Mouse (Mus musculus) MEL (cell line): ENCODE measurements around the gene Cdh23. TPM values are rescaled to one million over a fixed set of nuclear protein-coding genes. Genes with fewer than 3 reads are reported as not detected.

ENCODE experiments used
- DNase-seq: peaks from one replicate; pipeline ENCODE4 v3.0.0; 2011; ENCODE audit warnings: low read depth, low spot score
- H3K27ac ChIP-seq: 2 replicates; pipeline ENCODE4 v1.5.1; 2012; ENCODE audit warnings: low read depth, mild to moderate bottlenecking, control low read depth, low read length, moderate library complexity; ENCODE audit not compliant: control insufficient read depth
- H3K27me3 ChIP-seq, 2 experiments: fragments of 150-350 bp in 1 of 2; sonication (generic) in 1 of 2; 2 replicates each; pipeline ENCODE4 v1.6.1; 2012; ENCODE audit warnings: low read length in 2 of 2, mild to moderate bottlenecking in 2 of 2, improper control_type of control experiment in 1 of 2, moderate library complexity in 1 of 2; ENCODE audit not compliant: insufficient read depth in 2 of 2, control insufficient read depth in 1 of 2
- H3K36me3 ChIP-seq, 2 experiments: 2 replicates each; pipeline ENCODE4 v1.6.1; 2012 to 2014; ENCODE audit warnings: low read length in 2 of 2, improper control_type of control experiment in 1 of 2, inconsistent platforms in 1 of 2, mild to moderate bottlenecking in 1 of 2; ENCODE audit not compliant: insufficient read depth in 2 of 2, control insufficient read depth in 1 of 2
- H3K4me1 ChIP-seq, 2 experiments: fragments of 150-350 bp in 1 of 2; sonication (generic) in 1 of 2; 2 replicates each; pipeline ENCODE4 v1.6.1; 2012; ENCODE audit warnings: low read length in 2 of 2, improper control_type of control experiment in 1 of 2, mild to moderate bottlenecking in 1 of 2; ENCODE audit not compliant: insufficient read depth in 2 of 2, control insufficient read depth in 1 of 2
- H3K4me3 ChIP-seq, 2 experiments: fragments of 150-350 bp in 1 of 2; sonication (generic) in 1 of 2; 2 replicates each; pipeline ENCODE4 v1.5.1; 2012; ENCODE audit warnings: low read depth in 2 of 2, low read length in 2 of 2, mild to moderate bottlenecking in 2 of 2, moderate library complexity in 2 of 2, control low read depth in 1 of 2, improper control_type of control experiment in 1 of 2; ENCODE audit not compliant: control insufficient read depth in 1 of 2, insufficient read depth in 1 of 2
- H3K79me2 ChIP-seq: 2 replicates; pipeline ENCODE4 v1.6.1; 2012; ENCODE audit warnings: mild to moderate bottlenecking, low read length, moderate library complexity; ENCODE audit not compliant: control insufficient read depth, poor library complexity, insufficient read depth
- H3K9ac ChIP-seq: 2 replicates; pipeline ENCODE4 v1.6.1; 2012; ENCODE audit warnings: low read depth, mild to moderate bottlenecking, control low read depth, low read length, moderate library complexity; ENCODE audit not compliant: control insufficient read depth, poor library complexity, severe bottlenecking
- H3K9me3 ChIP-seq: fragments of 150-350 bp; sonication (generic); replicated peaks from 2 replicates; pipeline ENCODE4 v1.6.1; 2012; ENCODE audit warnings: mild to moderate bottlenecking, low read length, improper control_type of control experiment, moderate library complexity; ENCODE audit not compliant: insufficient read depth
- BHLHE40 ChIP-seq: IDR thresholded peaks from 2 replicates; pipeline ENCODE4 v1.6.1; 2012; ENCODE audit warnings: low read depth, mild to moderate bottlenecking, inconsistent platforms, low read length, improper control_type of control experiment, borderline replicate concordance
- CHD1 ChIP-seq: IDR thresholded peaks from 2 replicates; pipeline ENCODE4 v1.6.1; 2012; ENCODE audit warnings: low read depth, mild to moderate bottlenecking, inconsistent platforms, low read length, improper control_type of control experiment
- CHD2 ChIP-seq: IDR thresholded peaks from 2 replicates; pipeline ENCODE4 v1.6.1; 2011; ENCODE audit warnings: low read length, improper control_type of control experiment
- CTCF ChIP-seq, 3 experiments: IDR thresholded peaks in 2 of 3; conservative IDR thresholded peaks in 1 of 3; 2 replicates each; pipeline ENCODE4 v1.5.1; 2011 to 2012; ENCODE audit warnings: low read length in 3 of 3, low read depth in 2 of 3, mild to moderate bottlenecking in 2 of 3, improper control_type of control experiment in 1 of 3, inconsistent platforms in 1 of 3, mixed read lengths in 1 of 3, moderate library complexity in 1 of 3; ENCODE audit not compliant: control insufficient read depth in 1 of 3, insufficient read depth in 1 of 3, poor library complexity in 1 of 3, severe bottlenecking in 1 of 3
- ELF1 ChIP-seq: IDR thresholded peaks from 2 replicates; pipeline ENCODE4 v1.6.1; 2014; ENCODE audit warnings: low read depth, mild to moderate bottlenecking, inconsistent platforms, low read length, improper control_type of control experiment, moderate library complexity
- GABPA ChIP-seq: IDR thresholded peaks from 2 replicates; pipeline ENCODE4 v1.6.1; 2012; ENCODE audit warnings: low read depth, mild to moderate bottlenecking, inconsistent platforms, low read length, improper control_type of control experiment, moderate library complexity
- GATA1 ChIP-seq: IDR thresholded peaks from 2 replicates; pipeline ENCODE4 v1.6.1; 2011; ENCODE audit warnings: low read depth, low read length, improper control_type of control experiment
- HCFC1 ChIP-seq: IDR thresholded peaks from 2 replicates; pipeline ENCODE4 v1.6.1; 2012; ENCODE audit warnings: low read depth, mild to moderate bottlenecking, inconsistent platforms, low read length, improper control_type of control experiment, moderate library complexity
- JUND ChIP-seq: IDR thresholded peaks from 2 replicates; pipeline ENCODE4 v1.6.1; 2011; ENCODE audit warnings: low read depth, mild to moderate bottlenecking, improper control_type of control experiment, low read length
- MAZ ChIP-seq: IDR thresholded peaks from 2 replicates; pipeline ENCODE4 v1.6.1; 2012; ENCODE audit warnings: low read depth, mild to moderate bottlenecking, inconsistent platforms, low read length, improper control_type of control experiment
- MEF2A ChIP-seq: IDR thresholded peaks from 2 replicates; pipeline ENCODE4 v1.6.1; 2014; ENCODE audit warnings: low read depth, mild to moderate bottlenecking, inconsistent platforms, low read length, improper control_type of control experiment; ENCODE audit not compliant: poor library complexity, insufficient replicate concordance, severe bottlenecking; ENCODE audit errors: extremely low read depth
- MXI1 ChIP-seq: IDR thresholded peaks from 2 replicates; pipeline ENCODE4 v1.6.1; 2011; ENCODE audit warnings: mild to moderate bottlenecking, low read depth, low read length, improper control_type of control experiment
- MYB ChIP-seq: IDR thresholded peaks from 2 replicates; pipeline ENCODE4 v1.6.1; 2011; ENCODE audit warnings: mild to moderate bottlenecking, low read depth, low read length, improper control_type of control experiment
- MYC ChIP-seq: IDR thresholded peaks from 2 replicates; pipeline ENCODE4 v1.6.1; 2011; ENCODE audit warnings: low read depth, mild to moderate bottlenecking, low read length, improper control_type of control experiment, moderate library complexity
- NRF1 ChIP-seq: IDR thresholded peaks from 2 replicates; pipeline ENCODE4 v1.6.1; 2014; ENCODE audit warnings: low read depth, mild to moderate bottlenecking, inconsistent platforms, low read length, improper control_type of control experiment, moderate library complexity; ENCODE audit not compliant: poor library complexity, insufficient read depth, severe bottlenecking
- POLR2AphosphoS2 ChIP-seq: IDR thresholded peaks from 2 replicates; pipeline ENCODE4 v1.6.1; 2011; ENCODE audit warnings: low read length, improper control_type of control experiment
- RAD21 ChIP-seq: IDR thresholded peaks from 2 replicates; pipeline ENCODE4 v1.6.1; 2011; ENCODE audit warnings: mild to moderate bottlenecking, low read depth, low read length, improper control_type of control experiment
- RCOR1 ChIP-seq: IDR thresholded peaks from 2 replicates; pipeline ENCODE4 v1.6.1; 2012; ENCODE audit warnings: low read depth, mild to moderate bottlenecking, inconsistent platforms, low read length, improper control_type of control experiment
- SIN3A ChIP-seq: IDR thresholded peaks from 2 replicates; pipeline ENCODE4 v1.6.1; 2012; ENCODE audit warnings: low read length, improper control_type of control experiment, inconsistent platforms
- SMC3 ChIP-seq: IDR thresholded peaks from 2 replicates; pipeline ENCODE4 v1.6.1; 2011; ENCODE audit warnings: low read depth, low read length, improper control_type of control experiment
- TCF12 ChIP-seq: IDR thresholded peaks from 2 replicates; pipeline ENCODE4 v1.6.1; 2014; ENCODE audit warnings: low read depth, mild to moderate bottlenecking, inconsistent platforms, low read length, improper control_type of control experiment, moderate library complexity
- USF1 ChIP-seq: IDR thresholded peaks from 2 replicates; pipeline ENCODE4 v1.6.1; 2014; ENCODE audit warnings: low read depth, mild to moderate bottlenecking, inconsistent platforms, low read length, improper control_type of control experiment, moderate library complexity
- USF2 ChIP-seq, 2 experiments: IDR thresholded peaks; 2 replicates each; pipeline ENCODE4 v1.6.1; 2011 to 2012; ENCODE audit warnings: improper control_type of control experiment in 2 of 2, low read length in 2 of 2, borderline replicate concordance in 1 of 2, inconsistent platforms in 1 of 2, low read depth in 1 of 2, mild to moderate bottlenecking in 1 of 2; ENCODE audit not compliant: insufficient read depth in 1 of 2
- ZC3H11A ChIP-seq: IDR thresholded peaks from 2 replicates; pipeline ENCODE4 v1.6.1; 2012; ENCODE audit warnings: low read depth, mild to moderate bottlenecking, inconsistent platforms, low read length, improper control_type of control experiment
- polyA plus RNA-seq, 2 experiments: library from polyadenylated mRNA; stranded (reverse) in 1 of 2; unstranded in 1 of 2; fragments of >175 nt in 1 of 2; fragments of >200 nt in 1 of 2; gene quantifications; 2 replicates each; pipeline versions ENCODE4 v1.2.1 to v1.2.4; 2012; ENCODE audit warnings: low replicate concordance in 2 of 2, low read depth in 1 of 2; ENCODE audit not compliant: insufficient read length in 2 of 2, insufficient read depth in 1 of 2, missing spikeins in 1 of 2
- total RNA-seq: library from RNA; depleted of rRNA; stranded (reverse); fragments of 300-350 nt; gene quantifications from 2 replicates; pipeline ENCODE4 v1.2.3, GENCODE M21; 2012

The Cdh23 gene
- total and polyA plus RNA-seq, 3 experiments = 0.04 TPM; not detected in 2

DNA sequence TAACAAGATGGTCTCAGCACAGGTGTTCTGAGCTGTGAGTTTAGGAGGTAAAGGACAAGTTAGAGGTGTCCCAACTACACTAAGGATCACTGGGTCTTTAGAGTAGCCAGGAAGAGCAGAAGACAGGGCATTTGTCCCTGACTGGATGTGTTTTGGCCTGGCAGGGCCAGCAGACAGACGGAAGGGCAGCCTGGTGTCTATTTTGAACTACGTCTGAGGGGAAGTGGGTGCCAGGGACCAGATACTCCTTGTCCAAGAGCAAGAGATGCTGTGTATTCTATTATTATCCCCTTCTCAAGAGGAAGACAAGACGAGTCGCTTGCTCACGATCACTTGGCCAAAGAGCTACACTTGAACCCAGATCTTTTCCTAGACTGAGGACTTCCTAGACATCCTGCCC, 382.7 kb downstream of the Cdh23 start:
- no peak for DNase-seq
- H3K4me3 ChIP-seq = no peak overlapping the region
- H3K79me2 ChIP-seq = no peaks in the 10 kb centered on the region
- TF ChIP-seq CHD1 (no peak), USF1 (no peak), ELF1 (no peak)
- H3K27ac ChIP-seq = no peak overlapping the region
- H3K9me3 ChIP-seq = no peaks in the 10 kb centered on the region
- H3K36me3 ChIP-seq = no peaks in the 10 kb centered on the region
- H3K4me1 ChIP-seq = no peaks in the 10 kb centered on the region
- no peak overlapping the region for H3K9ac ChIP-seq
- H3K27me3 ChIP-seq = no peaks in the 10 kb centered on the region

- no peaks in the 10 kb centered on the region for H3K4me1 ChIP-seq
- H3K79me2 ChIP-seq = no peaks in the 10 kb centered on the region
- H3K9me3 ChIP-seq = no peaks in the 10 kb centered on the region
- DNase-seq = no peak
- no peaks in the 10 kb centered on the region for H3K27me3 ChIP-seq
- TF ChIP-seq NRF1 (no peak), HCFC1 (no peak)
- H3K27ac ChIP-seq = no peak overlapping the region
- no peak overlapping the region for H3K4me3 ChIP-seq
- no peak overlapping the region for H3K9ac ChIP-seq
- H3K36me3 ChIP-seq = no peaks in the 10 kb centered on the region
These were observed 385.7 kb downstream of the Cdh23 start for GRCm38 (mm10) chr10:60310629-60311028.

DNA sequence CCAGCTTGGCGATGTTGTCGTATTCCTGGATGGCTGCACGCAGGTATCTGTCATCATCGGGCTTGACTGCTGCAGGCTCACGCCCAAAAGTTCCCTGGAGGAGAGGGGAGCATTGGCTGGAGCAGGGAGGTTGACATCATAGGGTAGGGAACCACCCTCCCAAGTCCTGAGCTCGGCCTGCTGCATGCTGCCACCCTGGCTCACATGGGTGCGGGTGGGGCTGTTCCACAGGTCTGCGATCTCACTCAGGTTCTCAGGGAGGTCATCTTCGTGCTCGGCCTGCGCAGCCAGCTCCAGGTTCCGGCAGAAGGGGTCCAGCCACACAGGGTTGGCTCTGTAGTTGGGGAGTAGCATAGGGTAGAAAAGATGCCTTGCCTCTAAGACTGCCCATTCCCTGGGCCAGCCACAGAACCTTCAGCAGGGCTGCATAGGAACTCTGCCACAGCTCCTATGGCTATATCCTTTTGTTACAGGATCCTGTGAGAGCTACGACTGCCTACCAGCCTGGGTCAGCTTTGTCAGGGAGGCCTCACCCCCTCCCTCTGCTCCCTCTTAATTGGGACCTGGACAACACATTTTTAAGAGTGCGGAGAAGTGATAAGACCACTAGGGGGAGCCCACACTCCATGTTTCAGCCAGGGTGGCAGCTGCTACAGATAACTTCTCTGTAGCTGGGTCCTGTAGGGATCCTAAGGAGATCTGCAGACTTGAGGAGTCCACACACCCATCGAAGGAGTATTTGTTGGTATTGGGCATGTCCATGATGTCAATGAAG, 391.2 kb downstream of the Cdh23 start:
- Histone ChIP-seq H3K27ac (no peak overlapping the region), H3K4me3 (no peak overlapping the region), H3K9me3 (no peaks in the 10 kb centered on the region), H3K9ac (no peak overlapping the region), H3K4me1 (no peaks in the 10 kb centered on the region), H3K27me3 (no peaks in the 10 kb centered on the region), H3K79me2 (no peaks in the 10 kb centered on the region), H3K36me3 (peaks cover 0 to 1% of the 10 kb centered on the region in 2 experiments; a peak in 1 of 4 replicates)
- TF ChIP-seq NRF1 (no peak; the same call in 1 of the 2 replicates), MEF2A (no peak), GATA1 (0 out of 2 replicates have a peak, but pooled peaks have one; percentile 39), JUND (no peak), CHD1 (no peak), GABPA (no peak), MXI1 (no peak), SIN3A (no peak), RCOR1 (no peak), HCFC1 (no peak), MAZ (peak; percentile 46; the same call in 1 of the 2 replicates), POLR2AphosphoS2 (no peak), USF2 (IDR thresholded peaks at IDR 0.05; ENCODE audit: borderline replicate concordance in 1 of 2, insufficient read depth in 1 of 2, low read depth in 1 of 2, low read length in 2 of 2) (no peak), CHD2 (no peak), MYB (no peak), MYC (no peak), BHLHE40 (no peak), RAD21 (peak; percentile 99), TCF12 (no peak), ZC3H11A (peak; percentile 89), CTCF (IDR thresholded peaks at IDR 0.05 in 2 of 3, conservative IDR thresholded peaks at IDR 0.05 in 1 of 3; ENCODE audit: control insufficient read depth in 1 of 3, insufficient read depth in 1 of 3, low read depth in 2 of 3, low read length in 3 of 3, poor library complexity in 1 of 3, severe bottlenecking in 1 of 3) (peak; percentile 78 to 97 (median 84)), SMC3 (peak; percentile 90)
- peak; percentile 84 for DNase-seq
